Mouse (Mus musculus): ENCODE measurements at regions not wholly inside any gene's neighbourhood (a gene's known extent, or its start where the extent isn't known, plus 50 kb on each side); places are given as distances from the start of the nearest gene placed in this dataset.
A peak's percentile ranks its signal among the peaks of the same experiment; 100 is the strongest.

- Histone ChIP-seq H3K27me3 (no peaks in the 10 kb centered on the region), H3K27ac (no peak overlapping the region), H3K4me3 (replicated peaks) (no peak overlapping the region), H3K9ac (no peak overlapping the region), H3K4me2 (no peak overlapping the region), H3K4me1 (replicated peaks) (no peaks in the 10 kb centered on the region), H3K9me3 (replicated peaks) (no peaks in the 10 kb centered on the region), H3K36me3 (no peaks in the 10 kb centered on the region)
- ATAC-seq (ENCODE audit: low read depth) (no peak), DNase-seq (no peak)
- 45% methylated on average over 6 of the region's 6 CpGs for WGBS (ENCODE audit: insufficient replicate concordance)
Measured at GRCm38 (mm10) chr15:97620261-97620660, 85.4 kb downstream of the Rpap3 start.

DNA sequence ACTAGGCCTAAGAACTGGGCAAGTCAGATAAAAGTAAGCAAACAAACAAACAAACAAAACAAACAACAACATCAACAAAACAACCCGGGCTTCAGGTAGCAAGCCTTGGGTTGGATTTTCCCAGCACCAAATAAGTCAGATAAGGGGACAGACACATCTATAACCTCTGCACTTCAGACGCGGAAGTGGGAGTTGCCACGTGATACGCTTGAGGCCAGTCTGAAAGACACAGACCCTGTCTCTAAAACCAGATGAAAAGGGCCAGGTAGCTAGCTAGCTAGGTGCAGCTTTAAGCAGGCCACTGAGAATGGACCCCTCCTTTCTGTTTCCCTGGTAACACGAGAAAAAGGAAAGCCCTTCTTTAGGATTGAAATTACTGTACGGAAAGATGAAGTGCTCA is 85.9 kb downstream of the Rpap3 start:
- DNase-seq (no peak), ATAC-seq (ENCODE audit: low read depth) (no peak)
- no peaks in the 10 kb centered on the region for H3K36me3 ChIP-seq
- H3K27ac ChIP-seq = no peak overlapping the region
- H3K9ac ChIP-seq = no peak overlapping the region
- H3K4me1 ChIP-seq (replicated peaks) = no peaks in the 10 kb centered on the region
- no peaks in the 10 kb centered on the region for H3K9me3 ChIP-seq (replicated peaks)
- no peak overlapping the region for H3K4me2 ChIP-seq
- no peak overlapping the region for H3K4me3 ChIP-seq (replicated peaks)
- WGBS (ENCODE audit: insufficient replicate concordance) = 78% methylated on average over 7 of the region's 7 CpGs
- no peaks in the 10 kb centered on the region for H3K27me3 ChIP-seq

- H3K4me2 ChIP-seq = no peak overlapping the region
- H3K36me3 ChIP-seq = no peaks in the 10 kb centered on the region
- DNase-seq (no peak), ATAC-seq (ENCODE audit: low read depth) (no peak)
- H3K4me3 ChIP-seq (replicated peaks) = no peak overlapping the region
- no peaks in the 10 kb centered on the region for H3K4me1 ChIP-seq (replicated peaks)
- no peak overlapping the region for H3K9ac ChIP-seq
- H3K9me3 ChIP-seq (replicated peaks) = no peaks in the 10 kb centered on the region
- no peaks in the 10 kb centered on the region for H3K27me3 ChIP-seq
- 58% methylated on average over 2 of the region's 2 CpGs for WGBS (ENCODE audit: insufficient replicate concordance)
- no peak overlapping the region for H3K27ac ChIP-seq
Measured at GRCm38 (mm10) chr15:97612325-97612724, 93.3 kb downstream of the Rpap3 start.

DNA sequence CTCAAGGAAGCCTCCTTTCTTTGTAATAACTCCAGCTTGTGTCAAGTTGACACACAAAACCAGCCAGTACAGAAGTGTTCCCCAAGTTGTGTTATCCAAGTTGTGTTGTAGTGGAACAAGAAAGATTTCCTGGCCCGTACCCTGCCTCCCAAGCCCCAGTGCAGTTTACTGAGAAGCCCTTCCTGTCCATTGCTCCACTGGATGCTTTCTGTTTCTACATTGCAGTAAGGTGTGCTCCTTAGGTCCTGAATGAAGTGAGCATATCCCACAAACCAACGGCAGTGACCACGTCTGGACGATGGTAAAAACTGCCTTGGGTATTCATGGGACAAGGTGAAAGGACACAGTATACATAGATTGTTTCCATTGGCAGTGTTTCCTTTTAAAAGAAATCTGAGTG is 94.9 kb downstream of the Rpap3 start:
- WGBS (ENCODE audit: insufficient replicate concordance) = 75% methylated on average over 4 of the region's 4 CpGs
- Histone ChIP-seq H3K27ac (no peak overlapping the region), H3K4me3 (replicated peaks) (no peak overlapping the region), H3K4me2 (no peak overlapping the region), H3K4me1 (replicated peaks) (peaks cover 3% of the 10 kb centered on the region; the same call in 1 of the 2 replicates), H3K36me3 (no peaks in the 10 kb centered on the region), H3K9ac (no peak overlapping the region), H3K27me3 (peaks cover 6% of the 10 kb centered on the region; the same call in 1 of the 2 replicates), H3K9me3 (replicated peaks) (no peaks in the 10 kb centered on the region)
- no peak for DNase-seq
- no peak for ATAC-seq (ENCODE audit: low read depth)

DNA sequence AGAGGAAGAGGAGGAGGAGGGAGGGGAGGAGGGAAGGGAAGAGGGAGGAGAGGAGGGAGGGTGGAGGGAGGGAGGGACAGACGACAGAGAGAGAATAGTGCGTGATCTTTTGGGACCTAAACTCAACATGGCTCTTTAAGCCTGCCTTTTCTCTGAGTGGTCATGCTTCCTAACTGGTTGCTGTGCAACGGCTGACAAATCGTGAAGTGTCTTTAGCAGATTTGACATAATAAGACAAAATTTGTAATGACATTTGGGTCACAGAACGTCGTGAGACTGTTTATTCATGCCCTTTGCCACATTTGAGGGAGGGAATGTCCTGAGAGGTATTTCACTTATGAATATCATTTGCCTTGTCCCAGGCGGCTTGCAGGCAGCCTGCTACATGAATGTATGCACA is 96.1 kb downstream of the Rpap3 start:
- no peak overlapping the region for H3K4me2 ChIP-seq
- no peak overlapping the region for H3K4me3 ChIP-seq (replicated peaks)
- H3K36me3 ChIP-seq = no peaks in the 10 kb centered on the region
- 64% methylated on average over 7 of the region's 7 CpGs for WGBS (ENCODE audit: insufficient replicate concordance)
- H3K27me3 ChIP-seq = peaks cover 6% of the 10 kb centered on the region; the same call in 1 of the 2 replicates
- DNase-seq = no peak
- H3K9me3 ChIP-seq (replicated peaks) = no peaks in the 10 kb centered on the region
- no peak overlapping the region for H3K9ac ChIP-seq
- ATAC-seq (ENCODE audit: low read depth) = no peak
- H3K4me1 ChIP-seq (replicated peaks) = peaks cover 3% of the 10 kb centered on the region; the same call in 1 of the 2 replicates
- H3K27ac ChIP-seq = no peak overlapping the region

- DNase-seq = no peak
- H3K36me3 ChIP-seq = no peaks in the 10 kb centered on the region
- 72% methylated on average over 7 of the region's 7 CpGs for WGBS (ENCODE audit: insufficient replicate concordance)
- no peak overlapping the region for H3K4me2 ChIP-seq
- no peak overlapping the region for H3K9ac ChIP-seq
- ATAC-seq (ENCODE audit: low read depth) = no peak
- H3K4me1 ChIP-seq (replicated peaks) = peaks cover 3% of the 10 kb centered on the region; the same call in 1 of the 2 replicates
- H3K27me3 ChIP-seq = peaks cover 6% of the 10 kb centered on the region; the same call in 1 of the 2 replicates
- no peak overlapping the region for H3K27ac ChIP-seq
- no peak overlapping the region for H3K4me3 ChIP-seq (replicated peaks)
- H3K9me3 ChIP-seq (replicated peaks) = no peaks in the 10 kb centered on the region
Measured at GRCm38 (mm10) chr15:97608651-97609050, 97.0 kb downstream of the Rpap3 start.

DNA sequence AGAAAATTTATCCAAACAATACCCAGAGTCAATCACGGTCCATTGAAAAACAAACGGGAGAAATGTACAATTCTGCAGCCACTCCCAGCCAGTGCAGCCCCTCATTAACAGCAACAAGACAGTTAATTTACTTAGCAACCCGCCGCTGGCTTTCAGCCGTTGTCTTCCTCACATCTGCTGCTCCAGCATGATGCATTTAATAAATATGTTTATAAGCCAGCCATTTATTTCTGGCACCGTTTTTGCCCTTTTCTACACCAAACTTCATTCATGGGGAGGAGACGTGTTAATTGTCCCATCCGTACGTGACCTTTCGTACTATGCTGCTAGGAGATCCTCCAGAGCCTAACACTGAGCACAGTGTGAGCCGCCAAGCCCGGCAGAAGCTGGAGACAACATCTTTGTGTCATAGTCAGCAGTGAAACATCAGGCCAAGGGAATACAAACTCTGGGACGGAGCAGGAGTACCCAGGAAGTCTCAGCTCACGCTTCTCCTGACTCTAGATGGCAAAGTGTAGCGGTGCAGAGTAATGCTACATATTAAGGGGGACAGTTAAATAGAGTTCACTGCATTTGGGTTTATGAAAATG is 97.9 kb downstream of the Rpap3 start:
- Histone ChIP-seq H3K9ac (no peak overlapping the region), H3K36me3 (no peaks in the 10 kb centered on the region), H3K4me2 (no peak overlapping the region), H3K27me3 (peaks cover 6% of the 10 kb centered on the region; the same call in 1 of the 2 replicates), H3K4me3 (replicated peaks) (no peak overlapping the region), H3K27ac (no peak overlapping the region), H3K9me3 (replicated peaks) (no peaks in the 10 kb centered on the region), H3K4me1 (replicated peaks) (peaks cover 3% of the 10 kb centered on the region; the same call in 1 of the 2 replicates)
- 75% methylated on average over 15 of the region's 15 CpGs for WGBS (ENCODE audit: insufficient replicate concordance)
- no peak for ATAC-seq (ENCODE audit: low read depth)
- DNase-seq = no peak

GRCm38 (mm10) chr15:97606630-97607381 is 98.8 kb downstream of the Rpap3 start:
- H3K4me3 ChIP-seq (replicated peaks) = 0 out of 2 replicates have a peak overlapping the region, but pooled peaks have one; percentile 2
- no peak for DNase-seq
- H3K36me3 ChIP-seq = no peaks in the 10 kb centered on the region
- WGBS (ENCODE audit: insufficient replicate concordance) = 22% methylated on average over 25 of the region's 25 CpGs
- ATAC-seq (ENCODE audit: low read depth) = no peak
- H3K9ac ChIP-seq = no peak overlapping the region
- H3K27me3 ChIP-seq = peaks cover 6% of the 10 kb centered on the region; the same call in 1 of the 2 replicates
- peaks cover 3% of the 10 kb centered on the region; the same call in 1 of the 2 replicates for H3K4me1 ChIP-seq (replicated peaks)
- no peak overlapping the region for H3K27ac ChIP-seq
- no peaks in the 10 kb centered on the region for H3K9me3 ChIP-seq (replicated peaks)
- peak overlapping the region; percentile 45 for H3K4me2 ChIP-seq

GRCm38 (mm10) chr15:97606232-97606629 is 99.4 kb downstream of the Rpap3 start:
- Histone ChIP-seq H3K4me3 (replicated peaks) (no peak overlapping the region), H3K27me3 (peaks cover 6% of the 10 kb centered on the region; the same call in 1 of the 2 replicates), H3K9me3 (replicated peaks) (no peaks in the 10 kb centered on the region), H3K27ac (no peak overlapping the region), H3K36me3 (no peaks in the 10 kb centered on the region), H3K9ac (no peak overlapping the region), H3K4me1 (replicated peaks) (peaks cover 3% of the 10 kb centered on the region; the same call in 1 of the 2 replicates), H3K4me2 (peak overlapping the region; percentile 45)
- no peak for ATAC-seq (ENCODE audit: low read depth)
- no peak for DNase-seq
- WGBS (ENCODE audit: insufficient replicate concordance) = 51% methylated on average over 6 of the region's 6 CpGs

- H3K27ac ChIP-seq = no peak overlapping the region
- peaks cover 3% of the 10 kb centered on the region; the same call in 1 of the 2 replicates for H3K4me1 ChIP-seq (replicated peaks)
- H3K36me3 ChIP-seq = no peaks in the 10 kb centered on the region
- H3K9ac ChIP-seq = no peak overlapping the region
- WGBS (ENCODE audit: insufficient replicate concordance) = 74% methylated on average over 7 of the region's 7 CpGs
- no peak for ATAC-seq (ENCODE audit: low read depth)
- H3K4me3 ChIP-seq (replicated peaks) = no peak overlapping the region
- H3K4me2 ChIP-seq = no peak overlapping the region
- H3K27me3 ChIP-seq = peaks cover 6% of the 10 kb centered on the region; the same call in 1 of the 2 replicates
- H3K9me3 ChIP-seq (replicated peaks) = no peaks in the 10 kb centered on the region
- no peak for DNase-seq
Measured at GRCm38 (mm10) chr15:97605791-97606190, 99.8 kb downstream of the Rpap3 start.

DNA sequence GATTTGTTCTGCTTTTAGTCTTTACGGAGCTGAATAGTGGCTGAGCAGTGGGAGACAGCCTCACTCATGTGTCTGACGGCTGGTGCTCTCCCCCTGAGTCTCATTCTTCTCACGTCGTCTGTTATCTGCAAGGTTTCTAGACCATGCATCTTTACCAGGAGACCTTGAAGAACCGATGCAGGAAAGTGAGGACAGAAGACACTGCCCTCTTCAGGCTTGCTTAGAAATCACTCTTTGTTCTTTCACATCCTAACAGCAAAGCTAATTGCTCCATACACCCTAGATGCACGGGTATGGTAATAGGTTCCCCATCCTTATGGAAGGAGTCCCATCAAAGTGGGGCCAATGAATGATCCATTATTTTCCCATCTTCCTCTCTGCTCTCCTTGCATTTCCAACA is 102.1 kb downstream of the Rpap3 start:
- ATAC-seq (ENCODE audit: low read depth) (no peak), DNase-seq (no peak)
- Histone ChIP-seq H3K4me1 (replicated peaks) (peaks cover 3% of the 10 kb centered on the region; the same call in 1 of the 2 replicates), H3K36me3 (no peaks in the 10 kb centered on the region), H3K4me2 (no peak overlapping the region), H3K9me3 (replicated peaks) (no peaks in the 10 kb centered on the region), H3K4me3 (replicated peaks) (no peak overlapping the region), H3K27ac (no peak overlapping the region), H3K27me3 (peaks cover 6% of the 10 kb centered on the region; the same call in 1 of the 2 replicates), H3K9ac (no peak overlapping the region)
- 25% methylated on average over 6 of the region's 6 CpGs for WGBS (ENCODE audit: insufficient replicate concordance)
